Mouse (Mus musculus): ENCODE results near the gene Plpp4. TPM values are rescaled to one million over a fixed set of nuclear protein-coding genes. Genes with fewer than 3 reads are reported as not detected.

Plpp4 gene
- total RNA-seq, 4 experiments from 2014 or later = 10.0 to 13.0 (median 12.0) TPM

DNA sequence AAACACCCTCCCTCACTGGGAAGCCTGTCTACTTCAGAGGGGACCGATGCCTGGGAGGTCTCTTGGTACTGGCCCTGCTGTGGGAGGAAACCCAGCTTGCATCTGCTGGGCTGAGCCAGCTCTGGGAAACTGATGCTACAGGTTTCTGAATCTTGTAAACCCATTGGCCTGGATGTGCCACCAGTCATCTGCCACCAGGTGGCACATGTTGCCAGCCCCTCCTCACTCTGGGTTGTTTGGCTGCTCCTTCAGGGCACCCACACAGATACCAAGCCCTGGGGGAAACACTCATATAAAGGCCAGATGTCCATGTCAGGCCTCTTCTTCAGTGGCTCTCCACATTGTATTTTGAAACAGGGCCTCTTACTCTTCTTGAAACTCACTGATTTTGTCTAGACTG is 36.4 kb downstream of the Plpp4 start:
- DNase-seq (ENCODE audit: low spot score in 2 of 2) = no peak

DNA sequence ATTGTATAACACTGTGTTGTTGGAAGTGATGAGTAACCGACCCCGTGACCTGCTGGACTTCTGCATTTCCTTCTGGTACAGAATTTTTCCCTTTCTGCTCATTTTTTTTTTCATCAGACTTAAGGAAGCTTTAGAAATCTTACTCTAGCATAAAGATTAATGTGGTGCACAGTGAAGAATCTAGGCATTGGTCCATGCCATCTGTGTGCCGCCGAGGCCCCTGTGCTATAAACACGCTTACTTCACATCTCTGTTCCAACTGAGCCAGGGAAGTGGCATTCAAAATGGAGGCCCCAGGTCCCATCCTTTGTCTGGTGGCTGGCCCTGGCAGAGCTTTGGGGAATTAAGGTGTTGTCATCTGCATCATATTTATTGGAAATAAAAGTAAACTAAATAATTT is 44.8 kb downstream of the Plpp4 start:
- no peak for DNase-seq (ENCODE audit: low spot score in 2 of 2)

DNA sequence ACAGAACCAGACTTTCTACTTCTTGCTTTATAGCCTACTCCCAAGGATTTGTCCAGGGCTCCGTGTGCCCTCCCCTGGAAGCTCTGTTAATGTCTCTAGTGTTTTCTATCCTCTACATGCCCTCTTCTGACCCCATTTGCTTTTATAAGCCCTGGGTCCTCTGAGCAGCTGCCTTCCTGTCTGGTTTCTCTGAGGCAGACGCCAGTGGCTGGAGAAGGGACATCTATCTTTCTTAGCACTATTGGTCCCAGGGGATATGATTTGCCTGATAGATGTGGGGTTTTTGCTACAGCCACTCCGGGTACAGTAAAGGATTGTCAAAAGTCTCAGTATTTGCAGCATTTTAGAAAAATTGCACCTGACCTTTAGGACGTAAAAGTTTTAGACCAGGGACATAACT is 46.5 kb downstream of the Plpp4 start:
- DNase-seq (ENCODE audit: low spot score in 2 of 2) = no peak

DNA sequence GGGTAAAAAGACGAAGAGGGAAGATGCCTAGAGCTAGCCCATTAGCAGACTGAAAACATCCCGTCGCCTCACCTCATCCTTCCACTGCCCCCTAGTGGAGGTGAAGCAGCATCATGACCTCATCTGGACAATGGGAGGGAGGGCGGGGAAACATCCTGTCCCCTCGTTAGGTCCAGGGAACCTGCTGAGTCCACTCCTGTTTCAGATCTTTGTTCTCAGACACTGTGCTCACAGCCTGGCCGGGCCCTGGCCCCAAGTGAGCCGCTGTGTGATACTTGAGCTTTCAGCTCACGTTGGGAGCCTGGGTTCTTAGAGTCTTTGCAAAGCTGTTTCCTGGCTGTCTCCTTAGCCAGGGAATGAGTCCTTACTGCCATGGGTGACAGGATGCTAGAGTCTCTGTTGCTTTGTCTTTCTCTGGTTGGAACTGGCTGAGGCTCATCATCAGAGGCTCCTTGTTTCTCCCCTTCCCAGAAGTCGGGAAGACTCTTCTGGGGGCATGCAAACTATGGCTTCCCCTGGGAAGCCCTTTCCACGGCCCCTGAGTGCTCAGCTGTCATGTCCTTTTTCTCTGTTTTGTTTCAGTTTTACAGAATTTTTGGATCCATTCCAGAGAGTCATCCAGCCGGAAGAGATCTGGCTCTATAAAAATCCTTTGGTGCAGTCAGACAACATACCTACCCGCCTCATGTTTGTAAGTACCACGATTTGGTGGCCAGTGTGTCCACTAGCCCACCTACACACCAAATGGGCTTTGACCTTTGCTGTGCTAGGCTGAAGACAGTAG is 50.4 kb downstream of the Plpp4 start:
- DNase-seq (ENCODE audit: low spot score in 2 of 2) = no peak

DNA sequence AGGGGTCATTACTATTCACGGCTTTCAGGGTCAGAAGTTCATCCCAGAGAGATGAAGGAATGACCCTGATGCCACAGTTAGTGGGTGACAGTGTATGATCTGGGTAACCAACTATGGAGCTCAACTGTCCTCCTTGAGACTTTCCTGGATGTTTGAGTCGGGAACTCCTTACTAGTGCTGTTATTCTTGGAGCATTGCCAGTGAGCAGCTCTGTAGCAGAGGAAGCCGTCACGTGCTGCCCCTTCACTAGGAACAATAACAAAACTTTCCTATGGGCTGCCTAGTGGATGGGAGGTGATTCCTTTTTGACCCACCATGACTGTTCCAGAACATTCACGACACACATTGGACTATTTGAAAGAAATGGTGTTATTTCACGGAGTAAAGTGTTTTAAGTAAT is 51.8 kb downstream of the Plpp4 start:
- no peak for DNase-seq (ENCODE audit: low spot score in 2 of 2)

DNA sequence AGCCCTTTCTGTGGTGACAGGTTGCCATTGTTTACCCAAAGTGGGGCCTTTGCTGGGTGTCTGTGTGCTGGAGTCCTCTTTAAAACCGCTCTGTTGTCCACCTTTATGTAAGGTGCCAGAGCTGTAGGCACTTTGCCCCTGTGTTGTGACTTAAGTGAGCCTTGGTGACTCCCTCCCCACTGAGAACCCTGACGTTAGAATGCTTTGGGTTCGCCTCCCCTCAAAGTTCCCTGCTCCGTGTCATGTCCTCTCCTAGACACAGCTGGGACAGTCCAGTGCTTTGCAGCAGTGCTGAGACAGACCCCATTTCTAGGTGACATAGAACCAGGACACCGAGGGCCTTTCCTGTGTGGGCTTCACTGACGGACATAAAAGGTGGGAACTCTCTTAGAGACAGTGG is 55.7 kb downstream of the Plpp4 start:
- no peak for DNase-seq (ENCODE audit: low spot score in 2 of 2)

DNA sequence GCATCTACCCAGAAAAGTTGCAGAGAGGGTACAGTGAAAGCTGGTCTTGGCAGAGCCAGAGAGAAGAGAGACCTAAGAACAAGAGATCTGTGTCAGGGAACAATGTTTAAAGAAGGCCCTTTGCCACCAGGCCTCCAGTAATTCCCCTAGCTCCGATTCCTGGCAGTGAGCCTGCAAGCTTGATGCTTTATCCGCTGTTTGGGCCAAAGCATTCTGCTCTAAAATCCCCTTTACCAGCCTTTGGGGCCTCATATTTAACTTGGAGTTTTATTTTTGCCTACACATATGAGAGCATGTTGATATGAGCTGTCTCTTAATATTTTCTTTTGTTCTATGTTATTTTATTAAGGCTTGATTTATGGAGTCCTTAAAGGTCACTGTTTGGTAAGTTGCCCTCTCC is 57.1 kb downstream of the Plpp4 start:
- no peak for DNase-seq (ENCODE audit: low spot score in 2 of 2)

DNA sequence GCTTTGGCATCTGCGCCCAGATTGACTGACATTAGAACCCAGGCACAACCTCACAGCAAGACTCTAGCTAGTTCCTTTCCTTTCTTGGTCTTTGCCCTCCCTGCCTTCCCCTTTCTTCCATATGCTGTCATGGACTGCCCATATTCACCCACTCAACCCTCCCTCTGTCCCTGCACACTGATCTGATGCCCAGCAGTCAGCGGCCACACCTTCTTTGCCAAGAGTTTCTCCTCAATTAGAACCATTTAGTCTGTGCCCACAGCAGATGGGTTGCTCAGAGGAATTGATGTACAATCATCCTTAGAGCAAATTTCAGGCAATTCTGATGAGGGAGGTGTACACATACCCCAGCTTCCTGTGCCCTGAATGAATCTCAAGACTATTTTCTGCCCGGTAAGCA is 83.3 kb downstream of the Plpp4 start:
- no peak for DNase-seq (ENCODE audit: low spot score in 2 of 2)

DNA sequence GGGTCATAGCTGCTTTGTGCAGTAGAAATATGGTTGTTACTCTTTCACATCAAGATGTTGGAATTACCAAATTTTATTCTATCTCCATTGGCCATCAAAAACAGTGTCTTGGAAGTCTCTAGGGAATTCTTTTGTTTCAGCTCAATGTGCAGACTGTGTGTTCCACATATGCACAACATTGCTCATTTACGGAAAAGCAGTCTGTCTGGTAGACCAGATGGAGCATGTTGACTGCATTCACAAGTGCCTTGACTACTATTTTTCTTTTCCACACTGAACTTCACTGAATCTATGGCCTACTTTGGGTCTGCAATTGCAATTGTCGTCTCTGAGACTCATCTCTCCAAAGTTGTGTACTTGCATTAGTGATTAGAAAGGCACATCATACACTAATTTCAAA is 98.7 kb downstream of the Plpp4 start:
- peak in 1 of 2 experiments; percentile 10 for DNase-seq (ENCODE audit: low spot score in 2 of 2)

DNA sequence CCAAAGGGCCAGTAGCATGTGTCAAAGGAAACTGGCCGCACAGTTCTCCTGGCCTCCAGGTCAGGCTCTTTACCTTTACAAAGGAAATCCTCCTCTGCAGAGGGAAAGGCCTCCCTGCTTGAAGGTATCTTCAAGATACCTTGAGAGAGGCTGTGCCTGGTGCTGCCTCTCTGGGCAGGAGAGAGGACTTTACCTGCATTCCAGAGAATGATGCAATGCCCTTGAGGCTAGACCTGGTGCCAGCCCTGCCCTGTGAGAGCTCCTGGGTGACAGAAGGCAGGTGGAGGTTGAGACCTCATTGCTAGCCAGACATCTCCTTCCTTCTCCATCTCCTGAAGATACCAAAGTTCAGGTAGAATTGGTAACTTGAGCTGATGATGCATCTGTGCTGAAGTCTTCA is 118.5 kb downstream of the Plpp4 start:
- no peak for DNase-seq (ENCODE audit: low spot score in 2 of 2)

DNA sequence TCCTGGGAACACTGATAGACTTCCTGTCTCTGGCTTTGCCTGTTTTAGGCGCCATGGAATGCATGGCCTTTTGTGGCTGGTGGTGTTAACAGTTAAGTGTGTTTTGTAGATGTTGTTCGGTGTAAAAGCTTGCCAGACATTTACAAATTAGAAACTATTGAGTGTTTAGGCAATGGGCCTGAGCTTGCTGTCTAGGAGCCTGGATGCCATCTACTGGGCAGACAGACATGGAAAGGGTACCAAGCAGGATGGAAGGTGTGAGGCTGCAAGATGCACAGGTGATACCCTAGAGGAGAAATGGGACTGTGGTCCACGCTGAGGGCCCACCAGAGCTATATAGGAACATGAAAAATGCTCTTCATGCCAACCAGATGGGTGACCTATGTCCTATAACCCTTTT is 128.3 kb downstream of the Plpp4 start:
- DNase-seq (ENCODE audit: low spot score in 2 of 2) = no peak

DNA sequence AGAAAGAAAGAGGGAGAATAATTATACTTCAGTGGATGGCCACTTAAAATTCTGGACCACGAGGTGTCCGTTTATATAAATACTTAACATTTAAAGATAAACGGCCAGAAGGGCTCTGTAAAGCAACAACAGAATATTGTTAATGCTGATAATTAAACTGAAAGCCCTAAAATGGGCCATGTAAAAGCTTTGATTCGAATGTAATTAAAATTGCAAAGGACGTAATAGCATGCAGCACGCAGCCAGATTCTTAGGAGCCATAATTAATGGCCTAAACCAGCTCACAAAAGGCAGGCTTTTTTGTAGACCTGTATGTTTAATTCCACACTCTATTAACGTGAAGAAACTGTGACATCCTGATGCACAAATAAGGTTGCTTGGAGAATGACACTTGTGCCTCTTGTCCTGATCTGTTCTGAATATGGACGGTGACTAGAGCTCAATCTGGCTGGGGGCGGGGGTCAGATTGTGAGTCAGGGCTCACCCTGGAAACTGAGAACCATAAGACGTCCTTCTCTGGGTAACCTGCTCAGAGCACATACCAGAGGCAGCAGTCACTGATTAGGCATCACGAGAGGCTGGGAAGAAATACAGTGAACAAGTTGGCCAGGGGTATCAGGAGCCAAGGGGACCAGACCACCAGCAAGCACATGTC is 136.1 kb downstream of the Plpp4 start:
- DNase-seq (ENCODE audit: low spot score in 2 of 2) = no peak

DNA sequence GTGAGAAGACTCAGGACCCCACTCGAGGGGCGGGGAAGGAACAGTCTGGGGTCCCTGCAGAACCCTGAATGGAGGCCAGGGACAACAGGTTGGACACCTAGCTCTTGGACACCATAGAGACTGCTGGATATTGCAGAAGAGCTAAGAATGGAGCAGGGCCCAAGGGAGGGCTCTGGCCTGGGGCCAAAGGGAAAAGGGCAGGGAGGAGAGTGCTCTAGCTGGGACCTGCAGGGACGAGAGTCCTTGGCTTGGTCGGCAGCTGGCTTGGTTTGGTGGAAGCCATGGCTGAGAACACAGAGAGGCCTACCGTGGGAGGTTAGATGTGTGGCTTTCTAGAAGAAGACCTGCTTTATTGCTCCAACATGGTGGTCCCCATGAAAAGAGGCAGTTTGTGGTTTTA is 139.7 kb downstream of the Plpp4 start:
- no peak for DNase-seq (ENCODE audit: low spot score in 2 of 2)

DNA sequence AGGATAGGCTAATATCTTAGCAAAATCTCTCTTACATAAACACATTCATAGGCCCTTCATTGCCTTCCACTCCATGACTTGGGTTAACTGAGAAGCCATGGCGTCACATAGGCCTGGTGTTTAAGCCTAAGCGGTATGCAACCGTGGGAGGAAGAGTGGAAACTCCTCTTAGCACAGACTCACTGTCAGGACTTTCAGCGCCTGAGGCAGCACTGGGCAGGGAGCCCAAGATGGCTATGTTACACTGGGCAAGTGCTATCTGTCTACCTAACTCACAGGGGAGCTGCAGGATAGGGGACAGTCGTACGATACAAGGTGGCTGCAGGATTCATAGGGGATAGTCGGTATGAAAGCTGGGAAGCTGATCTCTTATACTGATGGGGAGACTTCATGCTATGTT is 142.2 kb downstream of the Plpp4 start:
- DNase-seq (ENCODE audit: low spot score in 2 of 2) = no peak

DNA sequence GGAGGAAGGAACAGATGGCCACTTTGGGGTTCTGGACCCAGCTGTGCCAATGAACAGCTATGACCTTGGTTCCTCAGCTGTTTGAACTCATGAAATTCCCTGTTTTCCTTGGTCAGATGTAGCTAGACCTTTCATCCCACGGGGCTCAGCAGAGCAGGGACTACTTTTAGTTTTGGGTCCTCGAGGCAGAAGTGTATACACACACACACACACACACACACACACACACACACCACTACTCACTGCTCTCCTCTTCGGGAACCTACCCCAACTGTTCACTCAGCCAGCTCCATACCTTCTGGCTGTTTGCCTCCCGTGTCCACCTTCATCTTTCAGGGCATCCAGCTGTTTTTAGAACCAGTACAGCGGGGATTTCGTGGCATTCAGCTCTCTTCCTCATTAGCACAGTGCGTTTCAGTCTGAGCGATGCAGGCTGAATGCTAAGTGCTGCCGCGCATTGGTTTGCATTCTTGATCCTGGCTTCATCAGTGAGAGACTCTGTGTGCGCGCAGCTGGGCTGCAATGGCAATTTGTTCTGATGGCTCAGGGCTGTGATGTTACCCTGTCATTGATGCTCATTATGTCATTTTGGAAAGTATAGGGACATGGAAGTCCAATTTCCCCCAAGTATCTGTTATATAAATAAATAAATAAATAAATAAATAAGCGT is 146.0 kb downstream of the Plpp4 start:
- peak; percentile 19 to 38 for DNase-seq (ENCODE audit: low spot score in 2 of 2)

DNA sequence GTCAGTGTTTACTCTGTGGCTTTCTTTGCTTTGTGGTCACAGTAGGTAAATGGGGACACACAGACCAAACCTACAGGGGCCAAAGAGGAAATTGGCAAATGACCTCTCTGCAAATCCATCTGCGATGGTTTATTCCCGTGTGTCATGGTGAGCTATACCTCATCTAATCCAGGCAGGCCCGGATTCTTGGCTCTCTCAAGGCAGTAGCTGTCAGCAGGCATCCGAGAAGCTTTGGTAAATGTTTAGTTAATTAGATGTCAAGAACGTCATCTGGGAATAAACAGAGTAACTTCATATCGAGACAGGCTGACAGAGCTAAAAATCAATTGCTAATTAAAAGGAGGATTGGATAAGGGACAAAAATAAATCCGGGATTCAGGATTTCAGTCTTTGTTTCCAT is 149.2 kb downstream of the Plpp4 start:
- no peak for DNase-seq (ENCODE audit: low spot score in 2 of 2)

DNA sequence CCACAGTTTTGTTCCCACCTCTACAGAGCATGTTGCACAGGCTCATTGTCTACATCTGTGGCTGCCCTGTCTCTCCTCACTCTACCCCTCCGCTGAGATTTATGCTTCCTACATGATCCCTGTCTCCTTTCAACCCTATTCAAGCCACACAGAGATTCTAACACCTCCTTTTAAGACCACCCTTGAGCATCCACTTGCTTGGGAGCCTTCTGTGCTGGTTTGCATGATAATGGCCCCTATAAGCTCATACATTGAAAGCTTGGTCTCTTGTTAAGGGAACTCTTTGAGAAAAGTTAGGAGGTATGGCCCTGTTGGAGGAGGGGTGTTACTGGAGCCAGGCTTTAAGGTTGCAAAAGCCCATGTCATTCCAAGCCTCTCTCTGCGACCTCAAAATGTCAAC is 155.9 kb downstream of the Plpp4 start:
- DNase-seq (ENCODE audit: low spot score in 2 of 2) = no peak

DNA sequence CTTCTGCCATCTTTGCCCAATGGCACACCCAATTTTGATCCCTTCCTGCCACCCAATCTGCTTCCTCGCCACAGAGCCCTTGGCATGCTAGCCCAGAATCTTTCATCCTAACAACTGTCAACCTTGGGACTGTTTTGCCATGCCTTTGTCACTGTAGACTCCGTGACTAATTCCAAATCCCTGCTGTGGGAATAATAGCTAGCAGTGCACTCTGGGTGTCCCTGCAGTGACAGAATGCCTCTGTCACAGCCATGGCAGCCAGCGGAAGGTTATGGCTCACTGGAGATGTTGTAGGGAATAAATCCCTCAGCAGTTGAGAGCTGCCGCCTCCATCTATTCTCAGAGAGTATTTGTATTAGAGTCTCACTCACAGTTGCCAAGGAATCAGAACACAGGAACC is 158.3 kb downstream of the Plpp4 start:
- no peak for DNase-seq (ENCODE audit: low spot score in 2 of 2)

DNA sequence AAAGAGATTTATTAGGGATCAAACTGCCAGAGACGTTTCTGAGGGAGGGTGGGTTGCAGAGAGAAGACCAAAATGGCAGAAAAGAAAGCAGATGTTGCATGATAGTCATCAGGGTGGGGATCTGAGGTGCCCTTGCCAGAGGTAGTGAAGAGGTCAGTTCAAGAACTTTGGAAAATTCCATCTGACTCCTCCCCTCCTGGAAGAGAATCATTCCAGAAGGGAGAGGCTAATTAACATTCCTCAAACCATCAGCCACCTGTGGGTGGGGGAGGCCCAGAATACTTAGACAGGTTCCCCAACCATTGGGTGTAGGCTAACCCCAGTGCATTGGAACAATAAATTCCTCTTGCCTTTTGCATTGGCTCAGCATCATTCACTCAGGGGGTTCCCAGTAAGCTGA is 164.3 kb downstream of the Plpp4 start:
- DNase-seq (ENCODE audit: low spot score in 2 of 2) = no peak

DNA sequence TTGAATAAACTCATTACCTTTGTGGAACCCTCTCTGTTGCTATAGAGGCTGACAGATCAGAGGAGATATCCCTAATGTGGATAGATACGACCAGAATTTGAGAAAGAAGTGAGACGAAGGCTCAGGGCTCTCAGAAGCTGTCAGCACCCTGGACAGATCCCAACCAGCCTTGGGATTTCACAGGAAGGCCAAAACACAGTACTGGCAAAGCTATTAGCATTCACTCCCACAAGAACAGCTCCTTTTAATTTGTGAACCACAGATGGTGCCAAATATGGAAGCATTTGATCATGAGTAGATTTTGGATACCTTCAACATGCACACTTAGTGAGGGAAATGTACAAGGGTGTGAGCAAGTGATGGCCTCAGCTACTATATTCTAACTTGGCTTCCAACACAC is 168.7 kb downstream of the Plpp4 start:
- DNase-seq (ENCODE audit: low spot score in 2 of 2) = no peak

DNA sequence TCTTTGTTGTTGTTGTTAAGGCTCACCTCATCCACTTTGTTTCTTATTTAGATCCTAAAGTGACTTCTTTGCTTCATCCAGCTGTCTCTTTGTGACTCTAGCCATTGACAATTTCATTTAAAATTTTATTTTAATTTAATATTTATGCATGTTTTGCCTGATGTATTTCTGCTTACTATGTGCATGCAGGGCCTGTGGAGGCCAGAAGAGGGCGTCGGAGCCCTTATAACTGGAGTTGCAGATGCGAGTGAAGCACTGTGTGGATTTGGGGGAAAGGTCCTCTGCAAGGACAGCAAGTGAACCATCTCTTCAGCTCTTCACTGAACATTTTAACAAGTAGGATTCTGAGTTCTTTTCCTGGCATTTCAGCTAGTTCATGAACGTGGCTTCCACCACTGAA is 172.0 kb downstream of the Plpp4 start:
- DNase-seq (ENCODE audit: low spot score in 2 of 2) = no peak

DNA sequence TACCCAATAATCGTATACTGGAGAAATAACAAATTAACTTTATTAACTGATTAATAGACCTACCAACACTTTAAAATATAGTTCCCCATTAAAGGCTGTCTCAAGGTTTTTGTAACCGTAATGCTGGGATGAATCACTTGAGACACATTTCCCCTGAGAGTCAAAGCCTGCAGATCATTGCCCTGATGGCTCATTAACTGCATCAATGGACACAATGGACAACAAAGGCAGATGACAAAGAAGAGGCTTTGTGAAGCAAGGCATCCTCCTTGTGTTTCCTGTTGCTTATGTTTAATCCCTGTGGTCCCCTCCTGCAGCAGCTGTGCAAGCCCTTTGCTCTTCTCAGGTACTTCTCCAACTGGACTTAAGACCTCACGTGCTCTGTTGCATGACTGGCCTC is 173.1 kb downstream of the Plpp4 start:
- DNase-seq (ENCODE audit: low spot score in 2 of 2) = no peak

Data from layer of hippocampus, adult 8-10 months (tissue).